Mouse (Mus musculus) megakaryocyte, embryonic 14.5 days (primary cell): ENCODE results near the gene Ankdd1b.

Source experiments
- FLI1 ChIP-seq: IDR thresholded peaks from 2 replicates; pipeline ENCODE4 v1.6.1; 2012; ENCODE audit warnings: low read length, inconsistent platforms, mixed read lengths
- GATA1 ChIP-seq: IDR thresholded peaks from 3 replicates; pipeline ENCODE4 v1.6.1; 2012; ENCODE audit warnings: mixed read lengths, low read length, inconsistent platforms, borderline replicate concordance

DNA sequence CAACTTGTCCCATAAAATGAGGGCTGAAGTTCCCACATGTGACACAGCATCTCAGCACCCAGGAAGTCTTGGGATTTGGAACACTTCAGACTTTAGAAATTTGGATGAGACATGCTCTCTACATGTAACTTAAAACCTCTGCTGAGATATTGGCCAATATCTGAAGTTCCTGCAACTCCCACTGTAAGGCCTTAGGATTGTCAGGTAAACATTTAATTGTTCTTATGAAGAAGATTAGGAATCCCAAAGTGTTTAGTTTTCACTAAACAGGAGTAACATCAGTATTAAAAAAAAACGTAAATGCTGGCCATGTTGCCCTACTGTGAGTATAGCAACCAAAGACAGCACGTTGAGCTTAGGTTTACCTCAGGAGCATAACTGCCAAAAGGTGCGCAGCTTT lies 19.4 kb upstream of the Ankdd1b start, which contains the start of gene Gm17622:
- TF ChIP-seq GATA1 = no peak
- TF ChIP-seq FLI1 = no peak
